Mouse (Mus musculus) embryonic facial prominence, embryonic 15.5 days (tissue): ENCODE measurements around the gene Ugt2b37. TPM values are rescaled to one million over a fixed set of nuclear protein-coding genes. Genes with fewer than 3 reads are reported as not detected.
"Not testable (repeated sequence)": the region's sequence is repeated elsewhere in the genome, so short reads cannot be mapped to it uniquely, and the experiment has no call there.

Source experiments
- ATAC-seq: fragments of 200-750 bp; cut with Nextera tagmentation; 2 replicates; pipeline ENCODE4 v1.8.0; 2017; ENCODE audit warnings: low read depth, moderate TSS enrichment; ENCODE audit not compliant: insufficient number of reproducible peaks, low FRiP score, low TSS enrichment
- H3K27ac ChIP-seq: fragments of 300-500 bp; sonication (generic); replicated peaks from 2 replicates; pipeline ENCODE4 v1.5.1; 2015; ENCODE audit warnings: mild to moderate bottlenecking, inconsistent platforms
- H3K27me3 ChIP-seq: fragments of 300-500 bp; sonication (generic); 2 replicates; pipeline ENCODE4 v1.6.1; 2015; ENCODE audit warnings: inconsistent platforms
- H3K36me3 ChIP-seq: fragments of 300-500 bp; sonication (generic); 2 replicates; pipeline ENCODE4 v1.6.1; 2015; ENCODE audit warnings: mild to moderate bottlenecking, inconsistent platforms
- H3K4me1 ChIP-seq: fragments of 300-500 bp; sonication (generic); 2 replicates; pipeline ENCODE4 v1.6.1; 2015; ENCODE audit warnings: inconsistent platforms
- H3K4me2 ChIP-seq: fragments of 300-500 bp; sonication (generic); replicated peaks from 2 replicates; pipeline ENCODE4 v1.6.1; 2015; ENCODE audit warnings: mild to moderate bottlenecking, inconsistent platforms
- H3K4me3 ChIP-seq: fragments of 300-500 bp; sonication (generic); replicated peaks from 2 replicates; pipeline ENCODE4 v1.5.1; 2015; ENCODE audit warnings: mild to moderate bottlenecking, inconsistent platforms
- H3K9ac ChIP-seq: fragments of 300-500 bp; sonication (generic); 2 replicates; pipeline ENCODE4 v1.6.1; 2015; ENCODE audit warnings: inconsistent platforms
- H3K9me3 ChIP-seq: fragments of 300-500 bp; sonication (generic); replicated peaks from 2 replicates; pipeline ENCODE4 v1.6.1; 2016; ENCODE audit warnings: inconsistent platforms
- whole genome bisulfite sequencing: fragments of 180-500 bp; shearing (Covaris S2); methylation state at CpG from one replicate; pipeline ENCODE4 v1.1.7; 2015; 5-methylcytosine and 5-hydroxymethylcytosine counted together
- polyA plus RNA-seq: library from polyadenylated mRNA; unstranded; fragments of >200 nt; fragmentation: Nextera tagmentation; extraction: Ambion mirVana; gene quantifications from 2 replicates; pipeline ENCODE4 v1.2.1, GENCODE M21; 2015

The Ugt2b37 gene
- not detected in 2 replicates for polyA plus RNA-seq

GRCm38 (mm10) chr5:87254676-87255075 is at the start of gene Ugt2b37:
Ugt2b37 (minus strand) TSS chr5:87254804.
- H3K4me2 ChIP-seq, H3K36me3 ChIP-seq, H3K9me3 ChIP-seq, H3K27ac ChIP-seq, H3K4me3 ChIP-seq, H3K9ac ChIP-seq, H3K4me1 ChIP-seq, H3K27me3 ChIP-seq, ATAC-seq: not testable (repeated sequence)
- WGBS, result 80% methylated on average over 3 of the region's 3 CpGs

GRCm38 (mm10) chr5:87286180-87286579 is 31.6 kb upstream of the Ugt2b37 start:
- H3K4me1 ChIP-seq, H3K9ac ChIP-seq, H3K27me3 ChIP-seq, H3K4me3 ChIP-seq, H3K4me2 ChIP-seq, H3K27ac ChIP-seq, H3K36me3 ChIP-seq, H3K9me3 ChIP-seq, ATAC-seq: not testable (repeated sequence)
- WGBS, result 83% methylated on average over 4 of the region's 4 CpGs

- not testable (repeated sequence) for H3K4me1 ChIP-seq, H3K9me3 ChIP-seq, H3K27me3 ChIP-seq, ATAC-seq, H3K4me2 ChIP-seq, H3K9ac ChIP-seq, H3K4me3 ChIP-seq, H3K36me3 ChIP-seq, H3K27ac ChIP-seq
- 88% methylated on average over 4 of the region's 4 CpGs for WGBS
These were observed 21.4 kb upstream of the Ugt2b37 start for GRCm38 (mm10) chr5:87275986-87276385.

GRCm38 (mm10) chr5:87275581-87275980 is 21.0 kb upstream of the Ugt2b37 start:
- H3K27ac ChIP-seq, result no peak overlapping the region
- H3K9ac ChIP-seq, result no peak overlapping the region
- H3K27me3 ChIP-seq, result no peaks in the 10 kb centered on the region
- no peak overlapping the region for H3K4me3 ChIP-seq
- no peaks in the 10 kb centered on the region for H3K9me3 ChIP-seq
- H3K4me1 ChIP-seq, result no peaks in the 10 kb centered on the region
- ATAC-seq, result no peak
- WGBS, result 82% methylated on average over 6 of the region's 6 CpGs
- H3K36me3 ChIP-seq, result no peaks in the 10 kb centered on the region
- H3K4me2 ChIP-seq, result no peak overlapping the region

- no peak overlapping the region for H3K4me3 ChIP-seq
- 80% methylated on average over 3 of the region's 3 CpGs for WGBS
- H3K4me2 ChIP-seq, result no peak overlapping the region
- ATAC-seq, result no peak
- H3K9me3 ChIP-seq, result no peaks in the 10 kb centered on the region
- H3K27me3 ChIP-seq, result no peaks in the 10 kb centered on the region
- no peak overlapping the region for H3K27ac ChIP-seq
- no peak overlapping the region for H3K9ac ChIP-seq
- no peaks in the 10 kb centered on the region for H3K36me3 ChIP-seq
- no peaks in the 10 kb centered on the region for H3K4me1 ChIP-seq
These were observed 1.2 kb upstream of the Ugt2b37 start for GRCm38 (mm10) chr5:87255831-87256230.

- H3K9me3 ChIP-seq, ATAC-seq, H3K9ac ChIP-seq, H3K27ac ChIP-seq, H3K27me3 ChIP-seq, H3K36me3 ChIP-seq, H3K4me2 ChIP-seq, H3K4me3 ChIP-seq, H3K4me1 ChIP-seq: not testable (repeated sequence)
These were observed 12.5 kb downstream of the Ugt2b37 start for GRCm38 (mm10) chr5:87242140-87242539.

- not testable (repeated sequence) for H3K27me3 ChIP-seq, H3K27ac ChIP-seq, H3K36me3 ChIP-seq, H3K4me2 ChIP-seq, H3K9me3 ChIP-seq, ATAC-seq, H3K4me3 ChIP-seq, H3K9ac ChIP-seq, H3K4me1 ChIP-seq
- 67% methylated on average over 2 of the region's 2 CpGs for WGBS
These were observed 58.2 kb downstream of the Ugt2b37 start for GRCm38 (mm10) chr5:87196430-87196829.

Other genes starting within 250 kb of the Ugt2b37 start
- not detected in 2 replicates for gene Ugt2b36, start 162.2 kb downstream of the Ugt2b37 start, polyA plus RNA-seq
- not detected in 2 replicates for gene Ugt2b5, start 114.5 kb downstream of the Ugt2b37 start, polyA plus RNA-seq
- gene Ugt2a3, start 82.4 kb upstream of the Ugt2b37 start, polyA plus RNA-seq, result not detected in 2 replicates
- gene Ugt2b38, start 169.4 kb upstream of the Ugt2b37 start, polyA plus RNA-seq, result not detected in 2 replicates
- gene Ugt2a2, start 227.5 kb upstream of the Ugt2b37 start, polyA plus RNA-seq, result 7.0 and 17.8 TPM in 2 replicates
- gene Gm43638, start 232.0 kb upstream of the Ugt2b37 start, polyA plus RNA-seq, result 0.11 TPM in 1 of 2 replicates, not detected in the other
- gene Ugt2a1, start 236.1 kb upstream of the Ugt2b37 start, polyA plus RNA-seq, result 29.6 and 55.0 TPM in 2 replicates